In genomic region chr3:60796207-60796606, GRCm38 (mm10) we compare ENCODE assay signal across 12 mouse cellular contexts.
"Had no signal": no experiment of that assay in that cellular context is flagged by ENCODE, and none has a peak within 500 bp of the region (broad histone marks: within the 10 kb centered on the region; RNA-seq: fewer than 3 reads in every experiment).

No protein-coding gene starts in this region.

- DNase-seq: retina, postnatal 1 day; right cerebral cortex, adult 18-20 months; right cerebral cortex, postnatal 14 days; right cerebral cortex, postnatal 25 days; right cerebral cortex, postnatal 4 days; spleen, adult 18-20 months; thymus, adult 18-20 months; thymus, adult 2 months; thymus, postnatal 14 days; thymus, postnatal 25 days; thymus, postnatal 36 days; thymus, postnatal 4 days had no signal
